Mouse (Mus musculus) left cerebral cortex, postnatal 36 days (tissue): Measurements from ENCODE around the gene Sumo3. TPM values are rescaled to one million over a fixed set of nuclear protein-coding genes. Genes with fewer than 3 reads are reported as not detected.
A peak's percentile ranks its signal among the peaks of the same experiment; 100 is the strongest.

Experiments used
- DNase-seq, 2 experiments: peaks; one replicate each; pipeline ENCODE4 v3.0.0; 2021 to 2022; ENCODE audit warnings: low spot score in 2 of 2, mixed read lengths in 1 of 2
- intact Hi-C: fragments of 180-260 bp; cut with DNase I; formaldehyde crosslinking; loops from one replicate; pipeline ENCODE4 v1.15.1; 2025
- total RNA-seq, 2 experiments: library from RNA; stranded (reverse); gene quantifications; 2 replicates each; pipeline ENCODE4 v1.2.3; 2021

The Sumo3 gene
- total RNA-seq: 100 to 1,000 TPM; 140 to 168 TPM

DNA sequence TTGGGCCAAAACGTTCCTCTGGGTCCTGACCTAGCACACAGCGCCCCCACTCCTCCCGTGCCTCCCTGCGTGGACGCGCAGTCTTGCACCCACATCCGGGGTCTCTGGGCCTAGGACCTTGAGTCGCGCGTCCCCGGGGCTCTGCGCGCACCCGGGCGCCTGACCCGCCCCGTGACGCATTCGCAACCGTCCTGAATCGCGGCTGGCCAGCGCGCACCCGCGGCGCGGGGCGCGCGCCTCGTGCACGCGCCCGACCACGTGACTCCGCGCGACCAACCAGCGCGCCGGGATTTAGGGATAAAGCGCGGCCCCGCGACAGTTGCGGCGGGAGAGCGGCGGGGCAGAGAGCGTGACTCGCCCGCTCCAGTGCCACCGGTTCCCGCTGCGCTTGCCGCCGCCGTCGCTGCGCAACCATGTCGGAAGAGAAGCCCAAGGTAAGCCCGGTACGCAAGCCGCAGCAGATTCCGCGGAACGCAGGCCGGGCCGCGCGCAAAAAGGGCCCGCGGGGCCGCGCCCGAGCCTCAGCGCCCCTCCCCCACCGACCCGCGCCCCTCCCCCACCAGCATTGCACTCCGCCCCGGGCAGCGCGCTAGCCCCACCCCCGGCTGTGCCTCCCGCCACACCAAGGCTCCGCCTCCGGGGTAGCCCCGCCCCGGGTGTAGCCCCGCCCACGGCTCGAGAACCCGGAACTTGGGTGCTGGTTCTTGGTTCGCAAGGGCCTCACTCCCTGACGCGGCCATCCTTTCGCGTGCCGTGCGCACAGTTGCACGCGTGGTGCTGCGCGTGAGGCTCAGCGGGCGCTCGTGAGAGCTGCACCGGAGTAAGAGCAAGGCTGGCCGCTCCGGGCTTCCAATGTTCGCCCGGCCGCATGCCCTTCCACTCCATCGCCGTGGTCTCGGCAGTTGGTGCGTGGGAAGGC, at the start of gene Sumo3, which contains the start of gene Gm49325:
Sumo3 (plus strand) TSS at position 190 of the 919 bp plus-strand sequence.
Gm49325 (plus strand) TSS at position 290 of the 919 bp plus-strand sequence.
- intact Hi-C loops: no loop called here
- peak; percentile 90 to 92 for DNase-seq

DNA sequence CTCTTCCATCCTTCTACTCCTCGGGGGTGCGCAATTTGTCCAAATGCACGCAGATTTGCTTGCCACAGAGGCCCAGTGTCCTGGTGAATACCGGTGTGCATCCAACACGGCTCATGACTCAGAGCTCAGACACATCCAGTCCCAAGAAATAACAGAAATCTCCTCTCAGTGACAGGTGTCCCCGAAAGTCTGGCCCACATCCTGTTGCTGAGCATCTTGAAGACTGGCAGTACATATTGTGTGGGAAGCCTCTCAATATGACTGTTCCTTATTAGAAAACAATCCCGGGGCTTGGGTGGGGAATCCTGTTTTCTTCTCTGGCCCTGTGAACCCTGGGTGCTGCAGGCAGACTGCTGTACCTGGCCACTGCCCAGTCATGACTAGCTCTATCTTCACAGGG, 49.3 kb upstream of the Sumo3 start:
- DNase-seq: no peak

DNA sequence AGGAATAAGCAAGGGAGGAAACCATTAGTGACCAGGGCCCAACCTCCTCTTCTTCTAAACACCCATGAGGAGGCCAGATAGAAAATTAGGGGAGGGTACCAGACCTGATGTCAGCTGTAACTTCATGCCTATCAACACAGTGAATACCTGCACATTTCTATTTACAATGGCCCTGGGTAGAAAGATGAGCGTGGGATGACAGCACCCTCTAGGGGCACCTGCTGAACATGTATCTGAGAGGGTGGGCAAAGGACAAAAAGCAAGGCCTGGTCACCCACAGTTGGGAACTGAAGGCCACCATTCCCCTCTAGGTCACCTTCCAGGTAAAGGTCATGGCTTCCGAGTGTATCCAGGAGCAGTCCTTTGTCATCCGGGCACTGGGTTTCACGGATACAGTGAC, 48.3 kb upstream of the Sumo3 start:
- DNase-seq: no peak
- intact Hi-C loops: no loop called here

More for the DNA sequence above, 49.3 kb upstream of the Sumo3 start:
- intact Hi-C loops: no loop called here

DNA sequence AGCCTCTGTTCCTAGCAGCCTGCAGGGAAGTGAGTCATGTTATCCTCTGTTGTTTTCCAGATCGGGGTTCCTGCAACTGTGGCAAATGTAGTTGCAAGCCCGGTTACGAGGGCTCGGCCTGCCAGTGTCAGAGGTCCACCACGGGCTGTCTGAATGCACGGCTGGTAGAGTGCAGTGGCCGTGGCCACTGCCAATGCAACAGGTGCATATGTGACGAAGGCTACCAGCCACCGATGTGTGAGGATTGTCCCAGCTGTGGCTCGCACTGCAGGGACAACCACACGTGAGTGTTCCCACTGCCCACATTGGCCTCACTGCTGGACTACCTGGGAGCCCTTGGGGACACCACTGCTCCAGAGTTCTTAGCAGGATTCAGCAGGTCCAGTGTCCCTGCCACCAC, 45.8 kb upstream of the Sumo3 start:
- DNase-seq: no peak
- intact Hi-C loops: no loop called here

DNA sequence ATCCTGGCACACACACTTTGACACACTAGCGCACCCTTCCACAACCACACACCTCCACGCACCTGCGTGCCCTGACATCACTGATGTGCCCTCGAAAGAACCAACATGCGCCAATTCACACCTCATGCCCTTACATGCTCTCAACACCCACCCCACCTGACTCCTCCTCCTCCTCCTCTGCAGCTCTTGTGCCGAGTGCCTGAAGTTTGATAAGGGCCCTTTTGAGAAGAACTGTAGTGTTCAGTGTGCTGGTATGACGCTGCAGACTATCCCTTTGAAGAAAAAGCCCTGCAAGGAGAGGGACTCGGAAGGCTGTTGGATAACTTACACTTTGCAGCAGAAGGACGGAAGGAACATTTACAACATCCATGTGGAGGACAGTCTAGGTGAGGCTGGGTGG, 45.1 kb upstream of the Sumo3 start:
- intact Hi-C loops: no loop called here

DNA sequence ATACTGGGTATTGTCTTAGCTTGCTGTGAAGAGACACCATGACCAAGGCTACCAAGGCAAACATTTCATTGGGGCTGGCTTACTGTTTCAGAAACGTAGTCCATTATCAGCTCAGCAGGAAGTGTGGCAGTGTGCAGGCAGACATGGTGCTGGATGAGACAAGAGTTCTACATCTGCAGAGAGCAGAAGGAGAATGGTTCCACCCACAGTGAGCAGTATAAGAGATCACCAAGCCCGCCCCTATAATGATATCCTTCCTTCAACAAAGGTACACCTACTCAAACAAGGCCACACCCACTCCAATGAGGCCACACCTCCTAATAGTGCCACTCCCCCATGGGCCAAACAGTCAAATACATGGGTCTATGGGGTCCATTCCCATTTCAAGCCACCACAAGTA, 44.4 kb upstream of the Sumo3 start:
- intact Hi-C loops: no loop called here
- no peak for DNase-seq

More for the DNA sequence above, 45.1 kb upstream of the Sumo3 start:
- no peak for DNase-seq

DNA sequence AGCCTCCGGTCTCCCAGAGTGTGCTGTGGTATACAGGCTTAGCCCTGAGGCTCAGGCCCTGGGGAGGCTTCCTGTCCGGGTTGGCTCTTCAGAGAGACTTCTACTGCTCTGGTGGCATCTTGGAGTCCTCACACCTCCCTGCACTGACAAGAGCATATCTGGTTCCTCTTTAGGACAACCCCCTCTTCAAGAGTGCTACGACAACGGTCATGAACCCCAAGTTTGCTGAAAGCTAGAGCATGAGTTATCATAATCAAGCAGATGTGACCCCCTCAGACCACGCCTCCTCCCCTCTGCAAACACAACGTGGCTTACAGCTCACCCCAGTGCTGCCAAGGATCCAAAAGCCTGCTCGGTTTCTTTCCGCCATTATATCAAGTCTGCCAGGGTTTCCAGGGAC, 40.9 kb upstream of the Sumo3 start:
- DNase-seq: no peak
- intact Hi-C loops: no loop called here

DNA sequence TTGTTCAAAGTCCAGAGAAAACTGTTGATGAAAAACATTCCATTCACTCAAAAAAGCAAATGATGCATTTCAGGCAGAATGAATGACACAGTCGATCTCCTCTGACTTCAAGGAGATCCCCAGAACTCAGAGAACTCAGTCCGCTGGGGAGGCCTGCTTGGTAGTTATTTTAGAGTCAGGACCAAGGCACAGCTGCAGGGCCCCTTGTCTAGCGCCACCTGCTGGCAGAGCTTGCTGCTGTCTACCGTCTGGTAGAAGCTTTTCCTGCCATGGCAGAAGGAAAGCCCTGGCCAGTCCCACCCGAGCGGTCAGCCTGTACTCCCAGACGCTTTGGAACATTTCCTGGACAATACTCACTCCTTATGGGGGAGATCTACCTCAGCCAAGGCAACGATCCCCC, 39.2 kb upstream of the Sumo3 start:
- DNase-seq: peak; percentile 61 to 75
- intact Hi-C loops: loop anchor here (2.0 kb wide), 1 partner anchor 50 kb away; no protein-coding TSS in a partner anchor

DNA sequence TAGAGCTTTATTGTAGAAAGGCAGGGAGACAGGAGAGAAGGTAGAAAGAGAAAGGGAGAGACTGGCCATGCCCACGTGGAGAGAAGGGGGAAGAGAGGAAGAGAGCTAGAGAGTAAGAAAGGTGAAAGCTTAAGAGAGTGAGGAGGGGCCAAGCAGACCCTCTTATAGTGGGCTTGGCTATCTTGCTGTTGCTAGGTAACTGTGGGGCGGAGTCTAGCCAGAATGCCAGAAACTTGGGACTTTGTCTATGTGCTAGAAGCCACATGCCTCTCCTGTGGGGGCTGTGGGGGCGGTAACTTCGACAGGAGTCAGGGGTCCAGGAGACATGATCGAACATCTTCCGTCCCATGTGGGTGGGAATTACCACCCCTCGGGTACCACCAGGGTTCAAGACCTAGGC, 36.4 kb upstream of the Sumo3 start:
- no peak for DNase-seq
- intact Hi-C loops: no loop called here

DNA sequence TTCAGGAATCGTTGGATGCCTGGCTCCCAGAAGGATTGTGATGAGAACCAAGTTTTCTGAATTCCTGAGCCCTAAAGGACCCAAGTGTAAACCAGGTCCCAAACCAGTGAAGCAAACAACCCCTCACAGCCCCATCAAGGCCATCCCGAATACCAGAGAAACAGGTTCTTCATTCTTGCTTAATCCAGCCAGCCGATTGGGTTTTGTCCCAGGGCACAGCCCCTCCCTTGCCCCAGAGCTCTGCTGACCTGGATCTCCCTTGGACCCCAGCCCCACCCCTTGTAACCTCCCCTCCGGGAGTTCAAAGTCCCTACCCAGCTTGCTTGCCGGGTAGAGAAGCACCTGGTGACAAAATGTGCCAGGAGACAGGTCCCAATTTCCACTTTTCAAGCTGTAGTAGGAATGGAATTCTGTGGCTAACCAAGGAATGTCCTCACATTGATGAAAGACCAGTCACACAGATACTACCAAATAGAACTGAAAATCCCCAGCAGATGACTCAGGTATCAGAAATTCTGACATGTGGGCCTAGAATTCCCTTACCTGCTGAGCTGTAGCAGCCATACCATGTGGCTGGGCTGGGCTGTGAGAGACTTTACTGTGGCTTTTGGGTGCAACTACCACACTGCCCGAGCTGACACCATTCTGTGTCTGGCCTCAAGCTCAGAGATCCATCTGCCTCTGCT, 35.8 kb upstream of the Sumo3 start:
- intact Hi-C loops: no loop called here
- no peak for DNase-seq

DNA sequence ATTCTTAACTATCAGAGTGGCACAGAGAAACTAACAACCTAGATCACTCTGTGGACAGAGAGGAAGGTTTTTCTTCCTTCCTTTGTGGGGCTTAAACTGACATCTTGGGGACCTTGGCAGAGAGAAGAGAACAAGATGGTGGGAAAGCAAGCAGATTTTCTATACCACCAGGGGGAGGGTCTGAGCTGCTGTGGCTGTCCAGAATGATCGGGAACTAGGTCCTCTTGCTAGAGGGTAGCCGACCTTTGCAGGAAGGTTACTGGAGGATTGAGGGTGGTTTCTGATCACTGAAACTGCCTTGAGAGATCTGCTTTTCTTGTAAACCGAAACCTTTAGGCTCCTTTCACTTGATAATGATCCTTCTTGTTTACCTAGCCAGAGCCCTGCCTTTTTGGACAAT, 33.7 kb upstream of the Sumo3 start:
- no peak for DNase-seq
- intact Hi-C loops: no loop called here

DNA sequence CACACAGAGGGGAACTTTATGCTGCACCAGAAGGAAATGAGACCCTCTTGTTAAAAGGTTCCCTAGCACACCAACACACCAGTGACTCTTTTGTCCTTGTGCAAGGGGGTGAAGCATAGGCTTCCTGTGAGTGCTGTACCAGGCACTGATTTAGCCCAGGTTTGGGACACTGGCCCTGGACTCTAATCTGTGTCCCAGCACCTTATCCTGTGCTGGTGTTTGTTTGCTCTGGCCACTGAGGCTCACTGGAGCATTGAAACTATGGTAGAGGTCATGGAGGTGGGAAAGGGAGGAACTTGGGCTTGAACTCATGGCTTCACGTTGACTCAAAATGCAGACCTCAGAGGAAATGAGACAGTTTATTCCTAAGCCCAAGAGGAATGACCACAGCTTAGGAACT, 32.7 kb upstream of the Sumo3 start:
- intact Hi-C loops: no loop called here
- DNase-seq: no peak

DNA sequence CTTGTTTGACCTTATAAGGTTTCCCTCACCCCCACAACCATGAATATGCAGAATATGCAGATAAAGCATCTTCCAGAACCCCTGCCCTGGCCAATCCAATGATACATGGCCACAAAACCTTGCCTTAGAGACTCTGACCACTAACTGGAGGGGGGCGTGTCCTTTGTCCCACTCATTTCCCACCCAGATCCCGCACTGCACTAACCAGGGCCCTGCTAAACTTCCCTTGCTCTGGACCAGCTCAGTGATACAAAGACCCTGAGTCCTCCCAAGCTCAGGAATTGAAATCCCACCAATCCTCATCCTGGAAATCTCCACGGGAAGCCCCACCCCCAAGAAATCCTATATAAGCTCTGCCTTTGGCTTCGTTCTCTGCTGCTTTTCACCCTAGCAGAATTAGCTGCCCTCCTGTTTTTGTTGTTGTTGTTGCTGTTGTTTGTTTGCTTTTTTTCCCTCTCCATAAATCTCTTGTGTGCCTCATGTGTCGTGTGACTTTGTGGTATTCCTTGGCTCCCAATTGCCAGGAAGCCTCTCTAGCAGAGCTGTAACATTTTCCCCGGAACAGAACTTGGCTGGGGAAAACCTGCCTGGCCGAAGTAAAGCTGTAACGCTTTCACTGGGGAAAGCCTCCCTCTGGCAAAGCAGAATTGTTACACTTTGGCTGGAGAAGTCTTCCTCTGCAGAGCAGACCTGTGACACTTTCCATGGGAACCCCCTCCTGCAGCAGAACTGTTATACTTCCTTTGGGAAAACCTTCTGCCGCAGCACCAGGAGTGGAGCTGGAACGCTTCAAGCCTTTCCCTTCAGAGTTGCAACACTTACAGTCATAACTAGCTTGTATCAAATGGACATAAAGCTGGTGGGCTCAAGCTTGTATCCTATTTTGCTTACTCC, 25.6 kb upstream of the Sumo3 start:
- intact Hi-C loops: loop anchor here (2.0 to 10.0 kb wide), 2 partner anchors 43 to 165 kb away; partner anchors contain the start of genes Adarb1 and Ube2g2
- no peak for DNase-seq

DNA sequence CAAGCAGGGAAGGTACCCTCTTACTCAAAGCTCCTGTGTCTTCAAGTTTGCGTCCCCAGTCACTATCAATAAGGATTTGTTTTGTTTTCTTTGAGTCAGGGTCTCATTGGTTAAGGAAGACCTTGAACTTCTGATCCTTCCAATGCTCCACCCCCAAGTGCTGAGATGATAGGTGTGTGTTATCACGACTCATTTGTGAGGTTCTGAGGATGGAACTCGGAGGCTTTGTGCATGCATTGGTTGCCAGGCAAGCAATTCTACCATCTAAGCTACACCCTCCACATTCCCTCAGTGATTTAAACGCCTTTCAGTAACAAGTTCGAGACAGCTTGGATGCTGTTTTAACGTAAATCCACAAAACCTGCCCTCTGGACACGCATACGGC, 24.9 kb upstream of the Sumo3 start:
- intact Hi-C loops: loop anchor here (2.0 to 10.0 kb wide), 2 partner anchors 42 to 166 kb away; partner anchors contain the start of genes Adarb1 and Ube2g2

DNA sequence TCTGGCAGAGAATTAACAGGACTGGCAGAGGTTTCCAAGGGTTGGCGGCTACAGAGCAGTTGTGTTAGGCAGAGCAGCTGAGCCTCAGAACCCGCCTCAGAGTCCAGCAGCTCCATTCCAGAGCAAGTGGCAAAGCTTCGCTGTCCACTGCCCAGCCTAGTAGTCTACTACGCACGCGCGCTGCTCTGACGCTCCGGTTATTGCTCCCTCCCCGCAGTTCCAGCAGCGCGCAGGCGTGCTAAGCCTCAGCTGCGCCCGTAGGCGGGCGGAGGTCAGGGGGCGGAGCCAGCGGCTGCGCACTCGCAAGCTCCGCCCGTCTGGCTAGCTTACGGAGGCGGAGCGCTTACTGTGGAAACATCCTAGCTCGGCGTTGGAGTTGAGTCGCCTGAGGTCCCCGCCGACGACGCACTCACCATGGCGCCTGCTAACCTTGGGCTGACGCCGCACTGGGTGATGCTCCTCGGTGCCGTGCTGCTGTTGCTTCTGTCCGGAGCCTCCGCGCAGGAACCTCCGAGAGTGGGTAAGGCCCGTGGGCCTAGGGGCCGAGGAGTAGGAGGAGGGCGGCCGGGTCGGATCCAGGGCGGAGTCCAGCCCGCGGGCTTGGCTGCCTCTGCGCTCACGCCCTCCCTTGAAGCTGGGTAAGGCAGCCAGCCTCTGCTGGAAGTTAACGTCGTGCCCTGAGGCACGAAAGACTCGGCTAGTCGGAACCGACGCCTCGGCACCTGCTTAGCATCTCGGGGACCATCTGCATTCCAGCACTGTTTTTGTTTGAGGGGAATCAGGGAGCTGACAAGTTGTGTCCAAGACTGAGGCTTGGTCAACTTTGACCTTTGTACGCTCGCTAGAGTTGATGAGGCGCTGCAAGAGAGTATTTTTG, 24.3 kb upstream of the Sumo3 start, which contains the start of gene Pttg1ip:
Pttg1ip (plus strand) TSS at position 313 of the 877 bp plus-strand sequence.
- intact Hi-C loops: loop anchor here (2.0 to 10.0 kb wide), 2 partner anchors 41 to 167 kb away; partner anchors contain the start of genes Adarb1 and Ube2g2
- DNase-seq: peak; percentile 93 to 98

More for the DNA sequence above, 24.9 kb upstream of the Sumo3 start:
- no peak for DNase-seq

DNA sequence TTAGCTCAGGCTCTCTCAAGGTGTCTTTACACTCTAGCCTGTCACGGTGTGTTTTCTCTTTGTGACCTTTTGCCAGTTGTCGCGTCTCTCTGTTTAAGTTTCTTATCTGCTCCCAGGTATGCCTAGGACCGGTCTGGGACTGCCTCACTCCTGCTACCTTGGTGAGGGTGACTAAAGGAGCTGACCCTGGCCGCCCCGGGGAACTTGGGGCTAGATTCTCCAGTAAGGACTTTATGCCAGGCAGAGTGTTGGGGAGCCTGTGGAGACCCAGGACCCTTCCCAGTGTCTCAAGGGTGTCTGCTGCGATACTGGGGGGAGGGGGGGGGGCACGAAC, 23.6 kb upstream of the Sumo3 start:
- intact Hi-C loops: loop anchor here (10.0 kb wide), 1 partner anchor 167 kb away; the partner anchor contains the start of gene Adarb1
- no peak for DNase-seq

DNA sequence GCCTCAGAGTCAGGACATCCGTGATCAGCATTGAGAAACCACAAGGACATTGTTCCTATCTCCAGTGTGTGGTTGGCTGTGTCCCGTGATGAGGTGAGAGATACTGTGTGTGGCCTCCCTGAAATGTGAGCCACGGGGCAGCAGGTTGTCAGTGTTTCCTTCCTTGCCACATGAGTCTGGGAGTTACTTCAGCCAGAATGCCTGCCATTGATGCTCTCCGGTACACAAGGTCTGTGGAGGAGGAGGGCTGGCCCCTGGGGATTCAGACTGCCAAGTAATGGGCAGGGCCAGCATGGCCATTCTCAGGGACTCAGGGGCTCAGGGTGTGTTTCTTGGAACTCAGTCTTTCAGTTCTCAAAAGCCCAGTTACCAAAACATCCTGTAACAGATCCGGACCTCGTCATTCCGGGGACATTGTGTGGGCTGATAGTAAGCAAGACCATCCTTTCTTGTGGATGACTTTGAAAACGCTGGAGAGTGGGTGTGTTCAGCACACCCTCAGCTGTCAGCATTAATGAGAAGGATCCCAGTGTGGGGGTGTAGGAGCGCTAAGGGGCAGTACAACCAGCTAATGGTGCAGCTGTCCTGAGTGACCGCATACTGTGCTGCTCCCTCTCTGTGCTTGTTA, 22.0 kb upstream of the Sumo3 start:
- DNase-seq: no peak
- intact Hi-C loops: loop anchor here (10.0 kb wide), 1 partner anchor 169 kb away; the partner anchor contains the start of gene Adarb1

DNA sequence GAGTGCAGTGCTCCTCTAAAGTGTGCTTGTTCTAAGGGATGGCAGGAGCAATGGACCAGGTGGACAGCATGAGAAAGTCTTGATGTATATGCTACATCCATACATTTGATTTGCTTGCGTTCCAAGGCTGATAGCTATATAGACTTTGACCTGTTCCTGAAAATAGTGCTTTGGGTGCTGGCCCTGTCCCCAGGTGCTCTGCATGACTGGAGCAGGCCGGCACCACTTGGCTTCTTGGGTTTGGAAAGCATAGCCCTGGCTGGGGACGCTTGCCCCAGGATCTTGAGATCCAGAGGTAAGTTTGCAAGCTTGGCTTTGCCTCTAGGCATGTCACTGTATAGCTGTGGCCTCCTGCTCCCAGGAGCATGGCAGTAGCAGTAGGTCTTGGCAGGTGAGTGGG, 19.3 kb upstream of the Sumo3 start:
- intact Hi-C loops: loop anchor here (10.0 kb wide), 1 partner anchor 172 kb away; the partner anchor contains the start of gene Adarb1

More for the DNA sequence above, 19.3 kb upstream of the Sumo3 start:
- DNase-seq: no peak
